8 mouse cellular contexts compared by ENCODE assay signal in genomic region chr5:108270415-108270814, GRCm38 (mm10). TPM values are rescaled to one million over a fixed set of nuclear protein-coding genes. Genes with fewer than 3 reads are reported as not detected.
A peak's percentile ranks its signal among the peaks of the same experiment; 100 is the strongest.
DNase-seq lines count a peak whose midpoint lies in the region; ATAC-seq lines count a peak whose summit lies in the region.

No protein-coding gene starts in this region.

- H3K4me2 ChIP-seq in heart, embryonic 14.5 days (ENCODE audit: low read length) = peak overlapping the region; percentile 95
- H3K4me2 ChIP-seq in hindbrain, embryonic 11.5 days (replicated peaks; ENCODE audit: low read depth, low read length) = peak overlapping the region; percentile 93
- H3K4me2 ChIP-seq in midbrain, embryonic 12.5 days (replicated peaks) = peak overlapping the region; percentile 96

- H3K36me3 ChIP-seq in heart, embryonic 14.5 days (ENCODE audit: control insufficient read depth, insufficient read depth, low read length) = peaks cover 15% of the 10 kb centered on the region
- no peaks in the 10 kb centered on the region for H3K36me3 ChIP-seq in hindbrain, embryonic 11.5 days (ENCODE audit: control insufficient read depth, insufficient read depth, low read length)
- 0 out of 2 replicates have a peak, but pooled peaks cover 6% of the 10 kb centered on the region for H3K36me3 ChIP-seq in midbrain, embryonic 12.5 days

- no peaks in the 10 kb centered on the region for H3K27me3 ChIP-seq in heart, embryonic 14.5 days (ENCODE audit: control insufficient read depth, insufficient read depth, low read length)
- no peaks in the 10 kb centered on the region for H3K27me3 ChIP-seq in hindbrain, embryonic 11.5 days (ENCODE audit: control insufficient read depth, insufficient read depth, low read length)
- H3K27me3 ChIP-seq in midbrain, embryonic 12.5 days = no peaks in the 10 kb centered on the region

- peak overlapping the region; percentile 94 for H3K9ac ChIP-seq in heart, embryonic 14.5 days (ENCODE audit: low read length)
- no peak overlapping the region; the same call in 1 of the 2 replicates for H3K9ac ChIP-seq in hindbrain, embryonic 11.5 days (ENCODE audit: low read depth, low read length)
- peak overlapping the region; percentile 93 for H3K9ac ChIP-seq in midbrain, embryonic 12.5 days (replicated peaks)

- ATAC-seq in heart, embryonic 14.5 days (ENCODE audit: insufficient number of reproducible peaks, insufficient read depth, low FRiP score, low read depth) = no peak
- no peak for ATAC-seq in hindbrain, embryonic 11.5 days (ENCODE audit: low FRiP score)
- ATAC-seq in midbrain, embryonic 12.5 days (ENCODE audit: low FRiP score, low read depth) = no peak

- no peaks in the 10 kb centered on the region for H3K9me3 ChIP-seq in heart, embryonic 14.5 days (ENCODE audit: control insufficient read depth, low read length)
- no peaks in the 10 kb centered on the region for H3K9me3 ChIP-seq in hindbrain, embryonic 11.5 days (ENCODE audit: control insufficient read depth, low read length)
- H3K9me3 ChIP-seq in midbrain, embryonic 12.5 days = no peaks in the 10 kb centered on the region

- no peak for DNase-seq in heart, adult 9 months (ENCODE audit: low spot score in 2 of 2)
- DNase-seq in NIH3T3 (ENCODE audit: low read depth) = peak; percentile 7
- DNase-seq in hindbrain, embryonic 11.5 days (ENCODE audit: low spot score) = no peak
- DNase-seq in adrenal gland, postnatal 10 days = no peak
- no peak for DNase-seq in cerebellum, adult 18-20 months
- DNase-seq in thymus, postnatal 14 days = no peak

- 33% methylated on average over 9 of the region's 9 CpGs for WGBS in heart, embryonic 14.5 days
- 58% methylated on average over 9 of the region's 9 CpGs for WGBS in hindbrain, embryonic 11.5 days
- WGBS in midbrain, embryonic 12.5 days = 55% methylated on average over 9 of the region's 9 CpGs

- H3K27ac ChIP-seq in heart, embryonic 14.5 days (replicated peaks in 1 of 2; ENCODE audit: control insufficient read depth in 1 of 2, insufficient read depth in 1 of 2, low read depth in 2 of 2, low read length in 2 of 2) = no peak overlapping the region
- no peak overlapping the region for H3K27ac ChIP-seq in hindbrain, embryonic 11.5 days (ENCODE audit: low read depth, low read length)
- H3K27ac ChIP-seq in midbrain, embryonic 12.5 days (replicated peaks) = no peak overlapping the region

- peaks cover 3 to 26% of the 10 kb centered on the region in 2 experiments; a peak in 3 of 4 replicates for H3K4me1 ChIP-seq in heart, embryonic 14.5 days (ENCODE audit: control insufficient read depth in 2 of 2, insufficient read depth in 2 of 2, low read length in 2 of 2)
- no peaks in the 10 kb centered on the region; the same call in 1 of the 2 replicates for H3K4me1 ChIP-seq in hindbrain, embryonic 11.5 days (replicated peaks; ENCODE audit: control insufficient read depth, insufficient read depth, low read length)
- peaks cover 27% of the 10 kb centered on the region for H3K4me1 ChIP-seq in midbrain, embryonic 12.5 days

- peak overlapping the region; percentile 81 to 95 for H3K4me3 ChIP-seq in heart, embryonic 14.5 days (ENCODE audit: control insufficient read depth in 1 of 2, insufficient read depth in 1 of 2, low read depth in 1 of 2, low read length in 2 of 2)
- H3K4me3 ChIP-seq in hindbrain, embryonic 11.5 days (ENCODE audit: low read depth, low read length) = peak overlapping the region; percentile 95
- peak overlapping the region; percentile 92 for H3K4me3 ChIP-seq in midbrain, embryonic 12.5 days

RNA-seq across cellular contexts. Expression of gene Dr1, which starts 1.7 kb away (rescaled TPM):
- polyA plus RNA-seq in heart, embryonic 14.5 days (2014; fragmentation: Nextera tagmentation; extraction: Ambion mirVana) = 28.2 and 30.0 TPM in 2 replicates
- 57.7 and 58.2 TPM in 2 replicates for polyA plus RNA-seq in hindbrain, embryonic 11.5 days (2014; fragmentation: Nextera tagmentation; extraction: Ambion mirVana)
- polyA plus RNA-seq in midbrain, embryonic 12.5 days (2016; fragmentation: Nextera tagmentation; extraction: Ambion mirVana) = 55.8 and 57.5 TPM in 2 replicates
- 10 to 100 TPM; 30.4 to 30.7 TPM for total RNA-seq in adrenal gland, postnatal 10 days (2021)

RNA-seq across cellular contexts. Expression of gene Pigg, which starts 42.0 kb away (rescaled TPM):
- 3.0 and 3.6 TPM in 2 replicates for polyA plus RNA-seq in heart, embryonic 14.5 days (2014; fragmentation: Nextera tagmentation; extraction: Ambion mirVana)
- 2.7 and 3.2 TPM in 2 replicates for polyA plus RNA-seq in hindbrain, embryonic 11.5 days (2014; fragmentation: Nextera tagmentation; extraction: Ambion mirVana)
- 8.0 and 8.2 TPM in 2 replicates for polyA plus RNA-seq in midbrain, embryonic 12.5 days (2016; fragmentation: Nextera tagmentation; extraction: Ambion mirVana)
- total RNA-seq in adrenal gland, postnatal 10 days (2021) = 1 to 10 TPM; 7.8 to 9.5 TPM
